Mouse (Mus musculus): ENCODE measurements around the gene Ttll3.

Gene Ttll3

DNA sequence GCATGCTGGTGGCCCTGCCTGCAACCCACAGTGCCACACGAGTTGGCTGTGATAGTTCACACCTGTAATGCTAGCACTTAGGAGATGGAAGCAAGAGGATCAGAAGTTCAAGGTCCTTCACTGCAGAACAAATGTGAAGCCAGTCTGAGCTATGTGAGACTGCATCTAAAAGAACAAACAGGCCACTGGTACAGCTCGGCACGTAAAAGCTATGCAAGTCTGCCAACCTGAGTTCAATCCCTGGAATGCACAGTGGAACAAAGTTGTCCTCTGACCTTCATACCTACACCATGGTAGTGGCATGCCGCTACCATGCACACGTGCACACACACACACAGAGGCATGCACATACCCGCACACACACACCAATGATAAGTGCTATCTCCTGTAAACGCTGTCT, 35.1 kb downstream of the Ttll3 start:
- DNase-seq (ENCODE audit: low read depth), result no peak

DNA sequence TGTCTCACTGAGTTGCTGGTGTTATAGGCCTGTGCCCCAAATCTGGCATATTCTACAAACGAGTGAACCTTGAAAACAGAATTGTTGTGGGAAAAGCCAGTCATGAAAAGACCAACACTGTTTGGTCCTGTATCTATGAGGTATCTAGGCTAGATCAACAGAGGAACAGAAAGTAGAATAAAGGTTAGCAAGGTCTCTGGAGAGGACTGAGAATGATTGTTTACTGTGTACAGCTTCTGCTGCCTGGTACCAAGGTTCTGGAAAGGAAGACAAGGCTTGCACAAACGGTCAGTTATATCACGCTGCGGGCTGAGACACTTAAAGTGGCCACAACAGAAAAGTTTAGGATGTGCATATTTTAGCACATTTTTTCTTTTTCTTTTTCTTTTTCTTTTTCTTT, 37.6 kb downstream of the Ttll3 start:
- DNase-seq (ENCODE audit: low read depth), result no peak

DNA sequence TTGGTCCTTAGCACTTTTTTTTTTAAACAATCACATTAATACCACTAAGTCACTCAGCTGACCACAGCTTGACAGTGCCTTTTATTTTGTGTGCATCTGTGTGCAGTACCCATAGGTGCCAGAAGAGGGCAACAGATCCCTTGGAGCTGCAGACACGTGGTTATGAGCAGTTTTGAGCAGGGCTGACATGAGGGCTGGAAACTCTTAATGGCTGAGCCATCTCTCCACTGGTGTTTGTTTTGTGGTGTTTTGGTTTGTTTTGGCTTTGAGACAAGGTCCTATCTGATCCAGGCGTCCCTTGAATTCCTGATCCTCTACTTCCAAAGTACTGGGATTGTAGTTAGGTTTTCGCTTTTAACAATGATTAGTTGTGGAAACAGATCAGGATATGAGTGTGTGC, 38.3 kb downstream of the Ttll3 start:
- peak; percentile 81 for DNase-seq (ENCODE audit: low read depth)

DNA sequence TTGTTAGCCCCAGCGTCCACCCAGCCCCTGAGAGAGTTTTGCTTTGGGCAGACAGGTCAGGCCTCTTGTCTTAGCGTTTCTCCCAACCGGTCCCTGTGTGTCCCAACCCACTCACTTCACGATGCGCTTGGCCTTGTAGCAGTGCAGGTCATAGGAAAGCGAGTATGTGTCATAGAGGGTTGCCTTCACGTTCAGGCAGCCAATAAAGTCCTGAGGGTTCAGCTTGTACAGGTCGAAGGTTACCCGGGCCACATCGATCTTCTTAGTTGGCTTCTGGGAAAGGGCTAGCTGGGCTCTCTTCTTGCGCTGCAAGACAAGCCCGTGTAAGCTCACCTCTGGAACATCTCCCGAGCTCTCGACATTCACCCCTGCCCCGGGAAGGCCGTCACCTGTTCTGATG, 38.9 kb downstream of the Ttll3 start:
- no peak for DNase-seq (ENCODE audit: low read depth)

DNA sequence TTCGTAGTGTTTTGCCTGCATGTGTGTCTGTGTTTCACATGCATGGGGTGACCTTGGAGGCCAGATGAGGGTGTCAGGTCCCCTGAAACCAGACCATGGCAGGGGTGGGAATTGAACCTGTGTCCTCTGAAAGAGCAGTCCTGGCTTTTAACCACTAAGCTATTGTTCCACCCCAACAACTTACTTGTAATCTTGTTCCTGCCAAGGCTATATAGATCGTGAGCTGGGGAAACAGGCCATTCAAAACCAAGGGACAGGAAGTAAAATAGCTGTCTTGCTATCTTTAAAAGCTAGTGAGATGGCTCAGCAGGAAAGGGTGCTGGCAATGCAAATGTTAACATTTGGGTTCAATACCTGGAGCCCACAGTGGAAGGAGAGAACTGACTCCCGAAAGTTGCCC, 40.9 kb downstream of the Ttll3 start:
- no peak for DNase-seq (ENCODE audit: low read depth)

DNA sequence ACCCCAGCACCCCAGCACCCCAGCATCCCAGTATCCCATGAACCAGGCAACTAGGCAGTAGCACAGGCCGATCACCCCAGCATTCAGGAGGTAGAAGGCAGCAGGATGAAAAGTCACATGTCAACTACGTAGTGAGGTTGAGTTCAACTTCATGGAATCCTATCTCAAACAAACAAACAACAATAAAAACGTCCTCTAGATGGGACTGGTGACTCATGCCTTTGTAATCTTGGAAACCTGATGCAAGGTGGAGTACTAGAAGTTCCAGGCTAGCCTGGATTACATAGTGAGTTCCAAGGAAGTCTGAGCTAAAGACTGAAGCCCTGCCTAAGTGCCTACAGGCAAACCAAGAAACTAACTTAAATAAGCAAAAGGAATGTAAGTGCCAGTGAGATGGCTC, 41.8 kb downstream of the Ttll3 start:
- no peak for DNase-seq (ENCODE audit: low read depth)

DNA sequence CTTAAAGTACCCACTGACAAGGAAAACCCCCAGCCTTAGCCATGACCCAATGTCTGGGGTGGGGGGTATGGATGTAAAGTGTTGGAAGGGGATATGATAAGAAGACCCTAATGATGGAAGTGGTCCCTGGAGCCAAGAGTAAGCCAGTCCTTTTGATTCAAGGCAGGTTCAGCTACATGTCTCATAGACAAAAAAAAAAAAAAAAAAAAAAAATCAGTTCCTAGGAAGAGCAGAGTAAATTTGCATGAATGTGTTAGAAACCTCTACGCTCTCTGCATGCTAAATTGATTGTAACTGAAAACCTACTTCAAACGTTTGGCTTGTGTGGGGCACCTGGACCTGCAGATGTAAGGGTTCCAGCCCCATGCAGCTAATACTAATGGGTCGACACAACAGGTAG, 42.7 kb downstream of the Ttll3 start:
- DNase-seq (ENCODE audit: low read depth), result no peak

DNA sequence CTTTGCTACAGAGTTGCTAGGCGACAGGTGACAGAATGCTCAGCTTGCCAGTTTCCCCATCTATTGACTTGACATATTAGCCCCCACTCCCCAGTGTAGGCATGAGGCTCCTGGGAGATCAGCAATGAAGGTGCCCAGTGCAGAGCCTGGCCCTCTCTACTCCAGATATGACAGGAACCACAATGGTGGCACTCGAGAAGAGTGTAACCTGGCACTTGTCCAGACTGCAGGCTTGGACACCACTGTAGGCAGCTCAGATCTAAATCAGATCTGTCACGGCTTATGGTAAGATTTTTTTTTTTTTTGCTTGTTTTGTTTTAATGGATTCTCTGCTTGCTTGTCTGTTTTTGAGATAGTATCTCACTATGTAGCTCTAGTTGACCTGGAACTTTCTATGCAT, 44.6 kb downstream of the Ttll3 start:
- DNase-seq (ENCODE audit: low read depth), result no peak

DNA sequence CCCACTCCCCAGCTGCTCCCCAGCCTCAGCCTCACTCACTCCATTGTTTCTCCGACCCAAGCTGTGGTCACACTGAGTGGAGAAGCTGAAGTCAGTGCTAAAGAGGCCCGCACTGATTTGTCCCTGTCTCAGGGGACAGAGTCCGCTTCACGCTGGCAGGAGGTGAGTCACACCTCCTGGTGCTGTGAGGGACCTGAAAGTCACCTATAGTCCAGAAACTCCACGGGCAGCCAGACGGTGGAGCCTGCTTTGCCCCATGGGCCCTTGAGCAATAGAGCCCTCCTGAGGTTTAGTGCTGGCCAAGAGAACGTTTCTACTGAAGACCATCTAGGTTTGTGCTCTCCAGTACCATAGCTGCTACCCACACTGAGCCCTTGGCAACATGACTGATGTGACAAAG, 45.6 kb downstream of the Ttll3 start:
- no peak for DNase-seq (ENCODE audit: low read depth)

DNA sequence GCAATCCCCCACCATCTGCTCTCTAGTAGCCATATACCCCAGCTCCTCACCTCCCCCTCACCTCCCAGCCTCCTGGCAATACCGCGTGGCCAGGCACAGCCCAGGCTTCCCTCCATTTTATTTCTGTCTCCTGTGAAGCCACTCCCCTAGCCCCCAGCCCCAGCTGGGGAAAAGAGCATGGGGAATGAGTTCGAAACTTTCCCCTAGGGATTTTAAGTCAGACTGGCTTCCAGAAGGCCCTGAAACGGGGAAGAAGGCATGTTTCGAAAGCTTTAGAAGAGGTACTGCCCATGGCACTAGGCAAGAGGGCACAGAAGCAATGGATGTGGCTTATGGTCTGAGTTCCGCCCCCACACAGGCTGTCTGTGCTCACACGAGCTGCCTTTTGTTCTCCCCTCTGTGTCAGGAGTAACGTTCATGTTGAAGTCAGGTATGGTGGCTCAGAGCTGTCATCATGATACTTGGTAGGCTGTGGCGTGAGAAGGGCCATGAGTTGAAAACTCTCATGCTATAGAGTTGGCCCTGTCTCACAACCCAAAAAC, 46.7 kb downstream of the Ttll3 start, which contains the start of gene Cidec:
TSS of gene Cidec (minus strand) at position 97 of the 542 bp plus-strand sequence.
- DNase-seq (ENCODE audit: low read depth), result no peak

DNA sequence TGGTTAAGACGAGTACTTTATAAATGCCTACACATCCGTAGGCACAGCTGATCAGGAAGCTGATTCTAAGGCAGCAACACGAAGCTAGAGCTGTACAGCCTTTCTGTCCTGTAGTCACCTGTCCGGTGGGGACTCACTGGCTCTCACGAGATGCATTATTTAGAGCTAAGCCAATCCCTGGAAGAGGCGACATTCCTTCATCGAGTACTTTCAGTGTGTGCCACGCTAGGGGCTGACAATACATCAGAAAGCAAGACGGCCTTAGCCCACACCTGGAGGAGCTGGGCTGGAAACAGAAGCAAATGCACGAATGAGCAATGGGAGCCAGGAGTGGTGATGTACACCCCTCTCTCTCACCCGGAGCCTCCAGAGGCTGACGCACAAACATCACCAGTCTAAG, 48.1 kb downstream of the Ttll3 start:
- DNase-seq (ENCODE audit: low read depth), result no peak

DNA sequence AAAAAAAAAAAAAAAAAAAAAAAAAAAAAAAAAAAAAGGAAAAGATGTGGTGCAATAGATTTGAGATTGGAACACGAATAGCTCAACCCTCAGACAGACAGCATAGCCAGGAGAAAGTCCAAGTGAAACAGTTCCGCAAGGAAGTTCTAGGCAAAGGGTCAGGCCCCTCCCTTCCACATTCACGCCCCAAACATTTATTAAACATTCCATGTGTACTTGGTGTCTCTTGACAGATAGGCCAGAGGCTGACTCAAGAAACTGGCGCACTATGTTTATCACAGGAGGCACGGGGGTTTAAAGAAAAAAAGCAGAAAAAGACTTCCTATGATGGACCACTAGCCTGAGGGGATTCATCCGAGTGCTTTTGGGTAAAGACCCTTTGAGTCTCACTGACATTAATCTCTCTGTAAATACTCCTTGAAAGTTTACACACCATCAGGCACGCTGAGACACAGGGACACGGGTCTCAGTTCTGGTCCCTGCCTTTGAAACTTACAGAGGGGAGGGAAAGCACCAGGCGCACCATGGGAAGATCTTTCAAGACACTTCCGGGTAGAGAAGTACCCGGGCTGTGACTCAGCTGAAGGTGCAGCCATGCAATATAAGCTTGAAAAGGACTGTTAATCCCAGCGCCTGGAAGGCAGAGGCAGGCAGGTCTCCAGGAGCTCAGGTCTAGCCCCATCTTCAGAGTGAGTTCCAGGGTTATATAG, 49.8 kb downstream of the Ttll3 start:
- DNase-seq (ENCODE audit: low read depth), result no peak

DNA sequence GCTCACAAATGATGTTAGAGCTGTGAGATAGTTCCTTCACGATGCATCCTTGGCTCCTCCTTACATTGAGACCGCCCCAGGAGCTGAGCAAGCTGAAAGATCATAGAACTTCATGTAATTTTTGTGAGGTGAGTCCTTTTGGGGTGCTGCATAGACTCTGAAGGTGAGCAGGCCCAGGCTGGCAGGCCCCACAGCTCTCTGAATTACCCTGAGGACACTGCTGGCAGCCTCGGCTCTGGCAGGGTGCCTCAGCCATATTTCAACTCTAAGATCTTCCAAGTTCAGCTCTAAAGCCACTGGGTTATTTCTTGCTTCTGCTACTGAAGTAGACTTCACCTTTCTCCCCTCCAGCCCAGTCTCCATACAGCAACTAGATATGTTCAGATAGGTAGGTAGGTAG, 51.6 kb downstream of the Ttll3 start:
- no peak for DNase-seq (ENCODE audit: low read depth)

DNA sequence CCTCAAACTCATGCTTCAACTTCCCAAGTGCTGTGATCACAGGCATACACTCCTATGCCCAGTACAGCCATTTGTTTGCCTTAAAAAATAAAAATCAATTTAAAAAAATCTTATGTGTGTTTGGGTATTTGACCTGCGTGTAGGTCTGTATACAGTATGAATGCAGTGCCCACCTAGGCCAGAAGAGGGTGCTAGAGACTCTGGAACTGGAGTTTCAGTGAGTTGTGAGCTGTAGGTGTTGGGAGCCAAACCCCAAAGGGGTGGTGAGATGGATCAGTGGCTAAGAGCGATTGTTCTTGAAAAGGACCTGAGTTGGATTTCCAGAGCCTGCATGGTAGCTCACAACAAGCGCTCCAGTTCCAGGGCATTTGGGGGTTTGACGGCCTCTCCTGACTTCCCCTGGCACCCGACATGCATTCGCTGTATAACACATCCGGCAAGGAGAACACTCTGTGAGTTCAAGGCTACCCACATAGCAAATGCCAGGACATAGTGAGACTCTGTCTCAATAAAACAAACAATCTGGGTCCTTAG, 52.2 kb downstream of the Ttll3 start:
- peak; percentile 92 for DNase-seq (ENCODE audit: low read depth)

DNA sequence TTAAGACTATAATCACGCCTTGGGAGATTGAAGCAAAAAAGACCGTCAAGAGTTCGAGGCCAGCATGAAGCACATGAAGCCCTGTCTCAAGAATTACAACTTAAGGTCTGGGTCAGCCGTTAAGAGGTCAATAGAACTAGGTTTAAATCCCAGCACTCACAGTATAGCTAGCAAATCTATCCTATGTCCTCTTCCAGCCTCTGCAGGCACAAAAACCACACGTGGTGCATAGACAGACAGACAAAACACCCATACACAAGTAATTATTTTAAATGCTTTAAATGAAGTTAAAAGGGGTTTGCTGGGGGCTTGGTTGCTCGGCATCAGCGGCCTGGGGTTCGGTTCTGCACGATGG, 53.0 kb downstream of the Ttll3 start:
- no peak for DNase-seq (ENCODE audit: low read depth)

DNA sequence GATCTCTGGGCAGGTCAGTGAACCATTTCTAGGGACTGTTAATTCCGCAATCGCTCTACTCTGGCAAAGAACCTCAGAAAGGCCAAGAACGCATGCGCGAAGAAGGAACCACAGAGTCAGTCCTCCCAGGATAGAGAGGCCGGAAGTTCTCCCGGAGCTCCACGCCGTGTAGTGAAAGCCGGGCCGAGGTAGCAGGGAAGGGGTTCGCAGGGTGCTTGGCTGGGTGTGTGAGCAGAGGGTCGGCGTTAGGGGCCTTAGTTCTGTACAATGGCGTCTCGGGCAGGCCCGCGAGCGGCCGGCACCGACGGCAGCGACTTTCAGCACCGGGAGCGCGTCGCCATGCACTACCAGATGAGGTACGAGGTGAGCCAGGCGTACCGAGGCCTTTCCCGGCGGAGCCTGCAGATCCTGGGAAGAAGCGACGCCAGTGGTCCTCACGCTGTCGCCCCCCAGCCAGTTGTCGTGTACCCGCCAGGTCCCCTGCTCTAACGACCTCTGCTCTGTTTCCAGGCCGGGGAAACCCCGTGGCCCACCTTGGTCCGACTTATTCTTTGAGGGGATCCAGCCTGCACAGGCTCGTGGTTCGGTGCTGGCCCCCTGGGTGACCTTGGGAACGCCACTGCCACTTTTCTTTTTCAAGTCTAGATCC, 53.5 kb downstream of the Ttll3 start, which contains the start of gene Jagn1:
TSS of gene Jagn1 (plus strand) at position 128 of the 649 bp plus-strand sequence.
- peak; percentile 99 for DNase-seq (ENCODE audit: low read depth)

DNA sequence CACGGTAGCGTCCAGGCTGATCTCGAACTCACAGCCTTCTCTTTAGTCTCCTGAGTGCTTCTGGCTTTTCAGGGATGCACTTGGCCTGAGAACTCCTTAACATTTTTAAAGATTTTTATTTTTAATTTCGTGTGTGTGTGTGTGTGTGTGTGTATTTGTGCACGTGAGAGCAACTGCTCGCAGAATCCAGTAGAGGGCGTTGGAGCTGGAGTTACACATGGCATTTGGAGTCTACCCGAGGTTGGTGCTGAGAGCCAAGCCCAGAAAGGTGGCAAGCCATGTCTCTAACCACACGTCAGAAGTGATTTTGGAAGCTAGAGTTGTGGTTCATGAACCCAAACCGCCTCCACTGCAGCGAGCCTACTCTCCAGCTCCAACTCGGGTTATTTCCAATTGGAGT, 54.0 kb downstream of the Ttll3 start:
- peak; percentile 66 for DNase-seq (ENCODE audit: low read depth)

DNA sequence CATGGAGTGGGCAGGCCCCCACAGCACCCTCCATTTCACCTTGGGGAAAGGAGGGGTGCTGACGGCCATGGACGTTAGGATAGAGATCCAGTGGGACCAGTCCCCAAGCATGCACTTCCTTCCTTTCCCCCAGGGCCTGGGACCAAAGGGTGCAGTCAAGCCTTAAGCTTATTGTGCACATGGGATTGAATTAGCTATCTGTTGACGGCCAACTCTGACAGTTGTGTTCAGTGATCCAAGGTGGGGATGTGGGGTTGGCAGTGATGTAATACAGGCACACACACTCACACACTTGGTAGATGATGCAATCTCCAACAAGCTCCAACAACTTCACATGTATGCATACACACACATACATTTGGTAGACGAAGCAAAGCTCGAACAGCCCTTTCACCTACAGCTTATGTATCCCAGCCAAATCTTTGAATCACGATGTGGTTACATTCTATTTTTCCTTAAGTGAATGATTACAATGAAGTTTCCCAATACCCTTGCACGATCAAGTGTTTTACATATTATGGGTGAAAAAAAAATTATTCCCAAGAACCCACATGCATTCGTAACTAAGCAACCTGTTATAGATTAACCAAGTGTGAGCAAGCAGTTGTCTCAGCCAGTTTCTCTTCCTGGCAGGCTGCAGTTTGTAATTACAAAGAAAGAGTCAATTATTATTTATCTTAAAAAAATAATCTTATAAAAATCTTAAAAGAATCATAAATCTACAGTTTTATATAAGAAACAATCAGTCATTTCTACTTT, 55.3 kb downstream of the Ttll3 start:
- DNase-seq (ENCODE audit: low read depth), result no peak

DNA sequence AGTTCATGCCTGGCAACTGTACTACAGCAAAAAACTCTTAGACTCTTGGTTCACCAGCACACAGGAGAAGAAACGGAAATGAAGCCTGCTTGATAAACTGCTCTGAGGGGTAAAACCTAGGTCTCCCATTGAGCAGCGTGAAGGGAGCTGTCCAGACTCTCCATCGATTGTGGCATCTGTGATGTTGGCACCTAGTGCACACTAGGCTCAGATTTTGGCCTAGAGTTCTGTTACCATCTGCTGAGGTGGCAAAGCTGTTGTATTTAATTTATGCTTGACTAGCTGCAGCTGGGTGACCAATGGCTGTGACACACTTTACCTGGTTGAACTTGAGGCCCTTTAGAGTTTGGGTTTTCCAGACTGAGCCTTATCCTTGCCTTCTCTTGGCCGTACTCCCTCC, 58.6 kb downstream of the Ttll3 start:
- no peak for DNase-seq (ENCODE audit: low read depth)

DNA sequence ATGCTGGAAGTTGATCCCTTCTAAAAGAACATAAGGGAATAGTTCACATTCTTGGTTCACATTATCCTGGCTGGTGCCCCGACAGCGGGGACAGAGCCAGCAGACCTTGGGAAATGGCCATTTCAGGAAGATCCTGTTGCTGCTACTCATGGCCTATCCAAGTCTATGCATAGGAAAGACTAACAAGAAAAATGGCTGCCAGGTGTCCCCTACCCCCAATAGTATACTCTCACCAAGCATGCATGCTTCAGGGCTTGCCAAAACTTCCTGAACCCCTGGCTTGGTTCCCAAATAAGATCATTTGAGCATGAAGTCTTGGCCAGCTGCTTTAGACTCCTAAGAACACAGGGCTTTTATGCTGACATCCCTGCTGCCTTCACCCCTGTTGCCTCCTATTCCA, 62.8 kb downstream of the Ttll3 start:
- no peak for DNase-seq (ENCODE audit: low read depth)

DNA sequence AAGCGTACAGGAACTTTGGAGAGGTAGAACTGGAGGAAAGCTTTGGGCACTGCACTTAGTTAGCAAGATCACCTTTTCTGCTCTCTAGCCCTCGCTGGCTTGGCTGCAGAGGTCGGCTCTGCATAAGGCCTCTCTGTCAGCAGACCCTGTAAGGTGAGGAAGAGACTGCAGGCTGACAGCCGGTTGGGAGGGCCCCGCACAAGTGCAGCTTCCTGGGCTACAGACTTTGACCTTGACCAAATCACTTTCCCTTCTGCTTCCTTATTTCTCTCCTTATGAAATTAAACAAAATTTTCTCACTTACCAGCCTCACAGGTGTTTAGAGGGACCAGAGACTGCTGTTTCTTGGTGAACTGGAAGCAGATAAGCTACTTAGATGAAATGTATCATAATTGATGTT, 65.9 kb downstream of the Ttll3 start:
- no peak for DNase-seq (ENCODE audit: low read depth)

DNA sequence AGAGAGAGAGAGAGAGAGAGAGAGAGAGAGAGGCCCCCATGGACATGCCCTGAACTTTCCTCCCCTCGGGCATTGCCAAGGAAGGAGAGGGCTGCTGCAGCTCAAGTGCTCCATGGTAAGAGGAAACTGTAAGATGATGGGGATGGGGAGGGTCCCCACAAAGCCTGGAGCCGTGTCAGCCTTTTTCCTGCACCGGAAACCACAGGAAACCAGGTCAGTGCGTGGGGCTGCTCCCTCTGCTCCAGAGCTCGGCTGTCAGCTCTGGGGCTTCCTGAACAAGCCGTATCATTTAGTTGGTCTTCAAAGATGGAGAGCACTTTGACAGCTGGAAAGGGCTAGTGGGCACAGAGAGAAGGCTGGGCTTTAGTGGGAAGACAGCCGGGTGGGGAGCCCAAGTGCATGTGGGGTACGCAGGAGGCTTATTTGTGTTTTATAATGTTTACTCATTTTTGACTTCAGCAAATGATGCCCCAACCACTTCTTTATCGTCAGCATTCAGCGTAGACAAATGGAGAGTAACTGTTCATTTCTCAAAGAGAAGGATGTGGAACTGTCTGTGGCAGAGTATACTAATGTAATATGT, 69.0 kb downstream of the Ttll3 start, which contains the start of gene Il17re:
TSS of gene Il17re (plus strand) at position 533 of the 583 bp plus-strand sequence.
- DNase-seq (ENCODE audit: low read depth), result no peak

Data from induced T-regulatory cell, adult 2 months (primary cell).